Mouse (Mus musculus): Measurements from ENCODE around the gene Cyb561d2. TPM values are rescaled to one million over a fixed set of nuclear protein-coding genes. Genes with fewer than 3 reads are reported as not detected.

Gene Cyb561d2
- polyA plus RNA-seq, 1 experiment = 31.3 TPM

- Histone ChIP-seq H3K4me3 (ENCODE audit: insufficient read depth, low read length) (no peak overlapping the region), H3K27ac (ENCODE audit: insufficient read depth, low read length) (no peak overlapping the region), H3K4me1 (ENCODE audit: control insufficient read depth, insufficient read depth, low read length) (no peaks in the 10 kb centered on the region)
- no peak for TF ChIP-seq POLR2A (IDR thresholded peaks at IDR 0.05; ENCODE audit: extremely low read depth, insufficient read depth, low read length)
- TF ChIP-seq CTCF (IDR thresholded peaks at IDR 0.05; ENCODE audit: extremely low read depth, insufficient read depth, low read length) = no peak
Observed at GRCm38 (mm10) chr9:107544196-107544700, 2.3 kb upstream of the Cyb561d2 start.

- Histone ChIP-seq H3K4me3 (ENCODE audit: insufficient read depth, low read length) (no peak overlapping the region), H3K27ac (ENCODE audit: insufficient read depth, low read length) (no peak overlapping the region), H3K4me1 (ENCODE audit: control insufficient read depth, insufficient read depth, low read length) (no peaks in the 10 kb centered on the region)
- TF ChIP-seq CTCF (IDR thresholded peaks at IDR 0.05; ENCODE audit: extremely low read depth, insufficient read depth, low read length) (no peak), POLR2A (IDR thresholded peaks at IDR 0.05; ENCODE audit: extremely low read depth, insufficient read depth, low read length) (no peak)
Observed at GRCm38 (mm10) chr9:107543299-107543698, 1.3 kb upstream of the Cyb561d2 start.

- Histone ChIP-seq H3K4me1 (ENCODE audit: control insufficient read depth, insufficient read depth, low read length) (no peaks in the 10 kb centered on the region), H3K4me3 (ENCODE audit: insufficient read depth, low read length) (peak overlapping the region; percentile 51), H3K27ac (ENCODE audit: insufficient read depth, low read length) (no peak overlapping the region)
- TF ChIP-seq CTCF (IDR thresholded peaks at IDR 0.05; ENCODE audit: extremely low read depth, insufficient read depth, low read length) (no peak), POLR2A (IDR thresholded peaks at IDR 0.05; ENCODE audit: extremely low read depth, insufficient read depth, low read length) (no peak)
Observed at GRCm38 (mm10) chr9:107542721-107543120, 728 bp upstream of the Cyb561d2 start.

- no peak for TF ChIP-seq POLR2A (IDR thresholded peaks at IDR 0.05; ENCODE audit: extremely low read depth, insufficient read depth, low read length)
- TF ChIP-seq CTCF (IDR thresholded peaks at IDR 0.05; ENCODE audit: extremely low read depth, insufficient read depth, low read length) = no peak
- Histone ChIP-seq H3K4me3 (ENCODE audit: insufficient read depth, low read length) (peak overlapping the region; percentile 51), H3K27ac (ENCODE audit: insufficient read depth, low read length) (no peak overlapping the region), H3K4me1 (ENCODE audit: control insufficient read depth, insufficient read depth, low read length) (no peaks in the 10 kb centered on the region)
Observed at GRCm38 (mm10) chr9:107542352-107542686, 326 bp upstream of the Cyb561d2 start.

- peak overlapping the region; percentile 51 for H3K4me3 ChIP-seq (ENCODE audit: insufficient read depth, low read length)
- H3K27ac ChIP-seq (ENCODE audit: insufficient read depth, low read length) = no peak overlapping the region
- TF ChIP-seq CTCF (IDR thresholded peaks at IDR 0.05; ENCODE audit: extremely low read depth, insufficient read depth, low read length) (no peak), POLR2A (IDR thresholded peaks at IDR 0.05; ENCODE audit: extremely low read depth, insufficient read depth, low read length) (no peak)
- peaks cover 4% of the 10 kb centered on the region for H3K4me1 ChIP-seq (ENCODE audit: control insufficient read depth, insufficient read depth, low read length)
Observed at GRCm38 (mm10) chr9:107541005-107541404, 988 bp downstream of the Cyb561d2 start.

GRCm38 (mm10) chr9:107540420-107540819 lies 1.6 kb downstream of the Cyb561d2 start:
- no peak overlapping the region for H3K27ac ChIP-seq (ENCODE audit: insufficient read depth, low read length)
- TF ChIP-seq POLR2A (IDR thresholded peaks at IDR 0.05; ENCODE audit: extremely low read depth, insufficient read depth, low read length) (no peak), CTCF (IDR thresholded peaks at IDR 0.05; ENCODE audit: extremely low read depth, insufficient read depth, low read length) (no peak)
- H3K4me3 ChIP-seq (ENCODE audit: insufficient read depth, low read length) = no peak overlapping the region
- peaks cover 6% of the 10 kb centered on the region for H3K4me1 ChIP-seq (ENCODE audit: control insufficient read depth, insufficient read depth, low read length)

GRCm38 (mm10) chr9:107539940-107540339 lies 2.1 kb downstream of the Cyb561d2 start:
- TF ChIP-seq POLR2A (IDR thresholded peaks at IDR 0.05; ENCODE audit: extremely low read depth, insufficient read depth, low read length) (no peak; the same call in 1 of the 2 replicates), CTCF (IDR thresholded peaks at IDR 0.05; ENCODE audit: extremely low read depth, insufficient read depth, low read length) (no peak)
- Histone ChIP-seq H3K27ac (ENCODE audit: insufficient read depth, low read length) (no peak overlapping the region), H3K4me3 (ENCODE audit: insufficient read depth, low read length) (no peak overlapping the region), H3K4me1 (ENCODE audit: control insufficient read depth, insufficient read depth, low read length) (peaks cover 6% of the 10 kb centered on the region)

GRCm38 (mm10) chr9:107538711-107539110 lies 3.3 kb downstream of the Cyb561d2 start:
- H3K4me3 ChIP-seq (ENCODE audit: insufficient read depth, low read length) = no peak overlapping the region
- peaks cover 6% of the 10 kb centered on the region for H3K4me1 ChIP-seq (ENCODE audit: control insufficient read depth, insufficient read depth, low read length)
- TF ChIP-seq CTCF (IDR thresholded peaks at IDR 0.05; ENCODE audit: extremely low read depth, insufficient read depth, low read length) = no peak
- no peak for TF ChIP-seq POLR2A (IDR thresholded peaks at IDR 0.05; ENCODE audit: extremely low read depth, insufficient read depth, low read length)
- H3K27ac ChIP-seq (ENCODE audit: insufficient read depth, low read length) = no peak overlapping the region

GRCm38 (mm10) chr9:107538231-107538630 lies 3.8 kb downstream of the Cyb561d2 start:
- Histone ChIP-seq H3K4me3 (ENCODE audit: insufficient read depth, low read length) (no peak overlapping the region), H3K27ac (ENCODE audit: insufficient read depth, low read length) (no peak overlapping the region), H3K4me1 (ENCODE audit: control insufficient read depth, insufficient read depth, low read length) (peaks cover 6% of the 10 kb centered on the region)
- TF ChIP-seq CTCF (IDR thresholded peaks at IDR 0.05; ENCODE audit: extremely low read depth, insufficient read depth, low read length) = no peak
- TF ChIP-seq POLR2A (IDR thresholded peaks at IDR 0.05; ENCODE audit: extremely low read depth, insufficient read depth, low read length) = no peak

- no peak for TF ChIP-seq CTCF (IDR thresholded peaks at IDR 0.05; ENCODE audit: extremely low read depth, insufficient read depth, low read length)
- no peak for TF ChIP-seq POLR2A (IDR thresholded peaks at IDR 0.05; ENCODE audit: extremely low read depth, insufficient read depth, low read length)
- Histone ChIP-seq H3K27ac (ENCODE audit: insufficient read depth, low read length) (no peak overlapping the region), H3K4me1 (ENCODE audit: control insufficient read depth, insufficient read depth, low read length) (peaks cover 6% of the 10 kb centered on the region), H3K4me3 (ENCODE audit: insufficient read depth, low read length) (peak overlapping the region; percentile 60)
Observed at GRCm38 (mm10) chr9:107534408-107535202, 7.4 kb downstream of the Cyb561d2 start.

Data from cortical plate, adult 2 months (tissue).